Mouse (Mus musculus) kidney, adult 2 months (tissue): Measurements from ENCODE around the gene Mxra7.

ENCODE experiments used
- CTCF ChIP-seq: fragments of 200-500 bp; conservative IDR thresholded peaks from 2 replicates; pipeline ENCODE4 v1.5.1; 2011; ENCODE audit warnings: low read depth, mild to moderate bottlenecking, control low read depth, low read length, moderate library complexity, mixed read lengths; ENCODE audit not compliant: insufficient read depth, insufficient read length
- POLR2A ChIP-seq: fragments of 200-500 bp; IDR thresholded peaks from one replicate; pipeline ENCODE4 v1.6.1; 2011; ENCODE audit warnings: low read depth, low read length, control low read depth

DNA sequence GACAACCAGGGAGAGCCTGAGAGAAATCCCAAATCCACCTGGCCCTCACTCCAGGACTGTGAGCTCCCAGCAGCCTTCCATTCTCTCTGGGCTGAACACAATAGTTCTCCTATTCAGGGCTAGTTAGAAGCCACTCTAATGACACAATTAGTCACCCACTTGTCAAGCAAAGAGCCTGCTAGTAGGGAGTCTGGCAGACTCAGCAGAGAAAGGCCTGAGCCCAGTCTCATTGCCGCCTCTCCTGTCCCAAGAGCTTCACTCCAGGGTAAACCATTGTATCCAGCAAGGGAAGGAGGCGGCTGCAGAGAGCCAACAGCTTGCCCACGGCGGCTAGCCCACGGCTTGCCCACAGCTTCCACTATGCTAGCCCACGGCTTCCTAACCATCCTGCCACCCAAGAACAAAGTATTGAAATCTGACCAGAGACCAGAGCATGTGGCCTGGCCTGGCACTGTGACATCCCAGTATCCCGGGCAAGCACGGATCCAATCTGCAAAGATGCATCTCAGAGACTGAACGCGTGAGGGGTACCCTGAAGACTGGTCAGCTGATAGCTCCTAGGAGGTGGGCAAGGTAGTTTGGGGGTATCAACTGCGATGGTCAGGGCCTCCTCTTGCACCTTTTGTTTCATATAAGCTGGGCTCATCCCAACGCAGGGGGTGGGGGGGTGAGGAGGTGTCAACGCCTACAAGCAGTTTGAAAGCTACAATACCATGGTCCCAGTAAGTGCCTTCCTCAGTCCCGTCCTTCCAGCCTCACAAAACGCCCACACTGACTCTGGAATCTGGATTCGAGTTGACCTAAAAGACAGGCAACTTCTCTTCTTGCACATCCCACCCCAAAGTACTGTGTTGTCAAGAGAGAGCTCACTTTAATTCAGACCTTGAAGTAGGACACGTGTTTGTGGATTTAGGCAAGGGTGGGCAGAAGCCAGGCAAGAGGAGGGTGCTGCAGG is 1.0 kb downstream of the Mxra7 start:
- TF ChIP-seq CTCF: no peak
- no peak for TF ChIP-seq POLR2A
